Mouse (Mus musculus): Measurements from ENCODE around the gene Usp10.

Usp10 gene

DNA sequence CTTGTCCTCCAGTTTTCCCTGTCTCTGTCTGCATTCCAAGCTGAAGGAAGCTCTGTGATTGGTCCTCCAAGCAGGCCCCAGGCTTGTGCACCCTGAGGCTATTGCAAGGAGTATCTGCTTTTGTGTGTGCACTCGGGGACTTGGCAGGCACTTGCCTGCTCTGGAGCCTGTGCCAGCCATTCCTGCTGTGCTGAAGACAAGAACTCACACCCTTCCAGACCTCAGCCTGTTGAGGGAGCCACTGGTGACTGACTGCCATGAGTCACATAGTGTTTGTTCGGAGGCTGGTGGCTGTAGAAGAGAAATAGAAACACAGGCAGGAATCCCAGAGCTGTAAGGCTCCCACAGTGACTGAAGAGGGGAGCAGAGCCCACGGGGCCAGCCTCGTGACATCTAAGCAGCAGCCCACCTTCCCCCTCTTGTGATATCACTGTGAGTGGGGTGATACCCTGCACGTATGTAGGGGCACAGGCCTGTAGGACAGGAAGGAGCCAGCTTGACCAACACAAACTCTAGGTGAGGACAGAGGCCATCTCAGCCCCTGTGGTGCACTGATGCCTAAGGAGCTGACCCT lies 50.5 kb downstream of the Usp10 start:
- DNase-seq (ENCODE audit: low spot score), result peak; percentile 53

DNA sequence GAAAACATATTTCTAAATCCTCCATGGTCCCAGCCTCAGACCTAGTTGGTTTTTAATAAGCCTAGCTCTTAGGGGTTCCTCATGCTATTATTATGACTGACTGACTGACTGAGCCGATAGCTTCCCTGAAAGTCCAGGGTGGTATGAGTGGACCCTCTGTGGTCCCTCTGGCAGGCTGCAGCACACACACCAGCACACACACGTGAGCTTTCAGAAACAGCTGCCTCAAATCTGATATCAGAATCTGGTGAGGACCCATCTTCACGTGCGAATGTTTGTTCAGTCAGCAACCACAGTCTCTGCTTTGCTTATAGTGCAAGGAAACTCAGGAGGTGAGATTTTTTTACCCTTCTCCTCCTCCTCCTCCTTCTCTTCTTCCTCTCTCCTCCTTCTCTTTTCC lies 54.7 kb downstream of the Usp10 start:
- no peak for DNase-seq (ENCODE audit: low spot score)

DNA sequence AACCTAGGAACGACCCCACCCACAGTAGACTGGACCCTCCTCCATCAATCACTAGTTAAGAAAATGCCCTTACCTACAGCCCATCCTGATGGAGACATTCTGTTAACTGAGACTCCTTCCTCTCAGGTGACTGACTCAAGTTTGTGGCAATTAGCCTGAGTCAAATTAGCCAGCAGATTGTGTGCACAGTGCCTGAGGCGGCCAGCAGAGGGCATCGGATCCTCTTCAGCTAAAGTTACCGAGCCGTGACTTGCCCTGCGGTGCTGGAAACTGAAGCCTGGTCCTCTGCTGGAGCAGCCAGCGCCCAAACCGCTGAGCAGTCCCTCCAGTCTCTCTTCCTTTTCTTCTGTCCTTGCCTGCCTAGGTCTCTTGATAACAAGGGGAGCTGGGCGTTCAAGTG lies 57.3 kb downstream of the Usp10 start:
- no peak for DNase-seq (ENCODE audit: low spot score)

DNA sequence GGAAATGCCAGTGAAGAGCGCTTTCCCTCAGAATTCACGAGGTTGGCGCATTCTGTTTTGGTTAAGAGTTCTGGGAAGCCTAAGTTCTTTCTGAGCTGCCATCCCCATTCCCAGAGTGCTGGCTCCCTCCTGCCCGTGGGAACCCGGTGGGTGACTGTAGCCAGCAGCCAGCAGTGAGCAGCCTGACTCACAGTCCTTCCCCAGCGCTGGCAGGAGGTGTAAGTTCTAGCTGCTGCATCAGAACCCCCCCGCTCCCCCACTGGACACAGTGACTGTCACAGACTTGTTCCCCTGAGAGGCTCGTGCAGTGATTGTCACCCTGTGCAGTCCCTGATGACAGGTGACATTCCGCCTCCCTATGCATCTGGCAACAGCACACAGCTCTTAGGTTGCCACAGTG lies 60.0 kb downstream of the Usp10 start:
- no peak for DNase-seq (ENCODE audit: low spot score)

DNA sequence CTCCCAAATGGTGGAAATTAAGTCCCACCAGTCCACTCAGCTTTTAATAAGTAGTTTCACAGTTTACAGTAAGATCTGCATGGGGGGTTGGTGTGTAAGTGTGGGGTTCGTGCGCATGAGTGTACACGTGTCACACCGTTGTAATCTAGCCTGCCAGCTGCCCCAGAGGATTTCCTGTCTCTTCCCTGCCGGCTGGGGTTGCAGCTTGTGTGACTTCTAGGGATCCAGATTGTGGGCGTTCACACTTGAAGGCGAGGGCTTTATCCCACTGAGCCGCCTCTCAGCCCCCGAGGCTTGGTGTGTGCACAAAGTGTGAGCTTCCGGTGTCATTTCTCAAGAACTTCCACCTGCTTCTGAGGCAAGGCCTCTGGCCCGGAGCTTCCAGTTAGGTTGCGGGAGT lies 62.4 kb downstream of the Usp10 start:
- DNase-seq (ENCODE audit: low spot score), result no peak

DNA sequence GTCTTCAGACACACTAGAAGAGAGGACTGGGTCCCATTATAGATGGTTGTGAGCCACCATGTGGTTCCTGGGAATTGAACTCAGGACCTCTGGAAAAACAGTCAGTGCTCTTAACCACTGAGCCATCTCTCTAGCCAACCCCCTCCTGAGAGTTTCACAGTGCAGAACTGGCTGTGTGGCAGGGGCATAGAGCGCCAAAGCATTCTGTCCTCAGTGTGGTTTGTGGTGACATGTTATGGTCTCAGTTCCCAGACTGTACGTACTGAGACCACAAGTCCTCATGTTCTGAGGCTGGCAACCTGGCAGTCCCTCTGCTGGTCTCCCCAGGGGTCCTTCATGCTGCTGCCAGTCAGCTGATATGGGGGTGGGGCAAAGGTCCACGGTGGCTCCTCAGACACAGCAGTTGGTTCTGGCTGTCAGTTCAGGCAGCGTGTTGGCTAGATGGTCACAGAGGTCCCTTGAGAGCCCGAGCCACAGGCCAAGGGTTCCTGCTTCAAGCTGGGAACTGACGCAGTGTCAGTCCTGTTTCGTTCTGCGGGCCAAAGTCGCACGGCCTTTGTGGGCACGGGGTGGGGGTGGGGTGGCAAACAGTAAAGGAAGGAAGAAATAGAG lies 68.7 kb downstream of the Usp10 start:
- no peak for DNase-seq (ENCODE audit: low spot score)

DNA sequence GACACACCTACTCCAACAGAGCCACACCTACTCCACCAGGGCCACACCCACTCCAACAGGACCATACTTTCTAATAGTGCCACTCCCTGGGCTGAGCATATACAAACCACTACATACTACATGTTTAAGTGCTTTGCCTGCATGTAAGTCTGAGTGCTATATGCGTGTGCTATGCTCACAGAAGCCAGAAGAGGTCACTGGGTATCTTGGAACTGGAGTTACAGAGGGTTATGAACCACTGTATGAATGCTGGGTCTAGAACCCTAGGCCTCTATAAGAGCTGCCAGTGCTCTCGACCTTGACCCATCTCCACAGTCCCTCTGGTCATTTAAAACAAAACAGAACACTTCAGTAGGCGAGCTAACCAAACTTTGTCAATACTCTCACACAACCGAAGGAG lies 71.1 kb downstream of the Usp10 start:
- no peak for DNase-seq (ENCODE audit: low spot score)

DNA sequence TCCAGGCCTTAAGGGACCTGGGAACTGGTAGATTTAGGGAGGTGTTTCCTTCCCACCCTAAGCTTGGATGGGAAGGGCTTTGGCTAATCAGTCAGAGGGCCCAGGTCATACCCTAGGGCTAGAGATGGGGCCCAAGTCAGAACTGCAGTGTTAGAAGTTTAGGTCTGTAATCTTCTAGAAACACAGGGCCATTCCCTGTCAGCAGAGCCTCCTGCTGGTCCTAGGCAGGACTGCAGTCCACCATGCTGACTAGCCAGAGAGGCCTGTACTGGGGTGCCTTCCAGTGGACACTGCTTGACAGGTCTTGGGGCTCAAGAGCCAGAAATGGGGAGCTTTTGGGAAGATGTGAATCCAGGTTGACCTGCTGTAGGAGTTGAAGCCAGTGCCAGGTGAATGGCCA lies 73.9 kb downstream of the Usp10 start:
- no peak for DNase-seq (ENCODE audit: low spot score)

DNA sequence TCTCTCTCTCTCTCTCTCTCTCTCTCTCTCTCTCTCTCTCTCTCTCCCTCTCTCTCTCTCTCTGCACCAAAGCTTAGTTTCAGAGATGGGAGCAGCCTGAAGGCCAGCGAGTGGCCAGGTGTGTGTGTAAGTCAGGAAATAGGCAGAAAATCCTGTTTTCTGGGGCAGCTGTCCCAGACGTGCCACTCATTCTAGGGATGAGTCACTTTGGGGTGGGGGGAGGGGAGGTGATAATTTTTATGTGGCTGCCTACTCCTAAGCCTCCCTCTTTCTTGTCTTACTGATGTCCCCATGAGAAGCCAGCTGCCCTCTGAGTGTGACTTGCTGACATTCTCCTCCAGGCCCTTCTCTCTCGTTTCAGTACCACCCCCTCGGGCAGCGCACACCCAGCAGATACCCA lies 76.0 kb downstream of the Usp10 start:
- DNase-seq (ENCODE audit: low spot score), result no peak

DNA sequence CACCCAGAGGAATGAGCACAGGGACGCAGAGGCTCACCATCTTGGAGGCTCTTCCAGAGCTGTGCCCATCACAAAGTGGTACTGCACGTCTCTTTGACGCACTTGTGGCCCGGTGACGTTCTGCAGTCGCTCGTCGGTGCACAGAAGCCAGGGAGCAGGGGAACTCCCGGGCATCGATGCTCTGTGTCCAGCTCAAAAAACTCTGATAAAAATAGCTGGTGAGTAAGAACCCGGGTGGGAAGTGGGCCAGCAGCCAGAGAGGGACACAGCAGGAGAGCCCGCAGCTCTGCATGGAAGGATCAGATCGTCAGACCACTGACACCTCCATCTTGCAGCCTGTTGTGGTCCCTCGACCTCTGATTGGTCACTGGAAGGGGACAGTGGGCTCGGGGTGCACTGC lies 77.9 kb downstream of the Usp10 start:
- no peak for DNase-seq (ENCODE audit: low spot score)

DNA sequence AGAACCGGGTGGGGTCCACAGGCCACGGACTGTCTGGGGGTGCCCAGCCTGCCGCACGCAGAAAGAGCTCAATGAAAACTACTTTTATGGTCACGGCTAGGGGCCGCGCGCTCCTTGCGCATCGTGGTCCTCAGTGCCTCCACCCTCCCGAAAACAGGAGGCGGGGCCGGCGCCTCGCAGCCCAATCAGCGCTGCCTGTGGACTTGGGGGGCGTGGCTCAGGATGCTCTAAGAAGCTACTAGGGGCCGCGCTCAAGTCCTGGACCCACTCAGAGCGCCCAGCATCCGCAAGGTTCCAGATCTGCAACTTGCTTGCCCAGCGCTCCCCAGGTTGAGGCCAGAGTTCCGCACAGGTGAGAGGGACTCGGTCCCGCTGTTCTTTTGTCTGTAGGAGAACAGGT lies 82.1 kb downstream of the Usp10 start, which contains the start of gene Crispld2:
Gene Crispld2, plus strand, starts transcription at position 190 of the 400 bp plus-strand sequence.
- peak; percentile 56 for DNase-seq (ENCODE audit: low spot score)

DNA sequence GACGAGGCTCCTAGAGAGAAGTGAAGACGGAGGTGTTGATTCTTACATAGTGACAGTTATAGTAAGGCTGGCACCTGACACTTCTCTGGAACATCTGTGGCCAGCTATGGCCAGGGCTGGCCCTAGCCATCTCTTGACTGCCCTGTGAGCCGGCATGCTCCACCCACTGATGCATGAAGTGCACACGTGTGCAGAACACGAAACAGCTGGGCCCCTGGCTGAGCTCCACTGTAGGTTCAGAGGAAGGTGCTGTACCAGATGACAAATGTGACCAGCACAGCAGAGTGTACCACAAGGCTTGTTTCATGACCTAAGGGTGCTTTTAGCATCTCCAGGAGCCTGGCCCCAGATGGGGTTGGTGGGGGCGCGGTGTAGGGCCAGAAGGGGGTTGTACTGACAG lies 84.0 kb downstream of the Usp10 start:
- DNase-seq (ENCODE audit: low spot score), result no peak

DNA sequence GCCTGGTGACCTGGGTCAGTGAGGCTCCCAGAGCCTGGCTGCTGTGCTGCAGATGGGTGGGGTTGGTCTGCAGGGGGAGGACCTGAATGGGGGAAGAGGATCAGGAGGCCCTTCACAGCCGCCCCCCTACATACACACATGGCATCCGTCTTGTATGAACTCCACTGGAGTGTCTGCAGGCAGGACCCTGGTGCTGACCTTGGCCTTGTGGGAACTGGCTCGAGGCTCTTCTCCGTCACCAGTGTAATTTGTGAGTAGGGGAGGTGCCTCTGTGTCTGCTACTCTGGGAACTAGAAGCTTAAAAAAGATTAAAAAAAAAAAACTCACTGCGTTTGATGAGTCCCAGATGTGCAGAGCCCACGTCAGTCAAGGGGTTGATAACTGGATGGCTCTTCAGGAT lies 84.4 kb downstream of the Usp10 start:
- no peak for DNase-seq (ENCODE audit: low spot score)

DNA sequence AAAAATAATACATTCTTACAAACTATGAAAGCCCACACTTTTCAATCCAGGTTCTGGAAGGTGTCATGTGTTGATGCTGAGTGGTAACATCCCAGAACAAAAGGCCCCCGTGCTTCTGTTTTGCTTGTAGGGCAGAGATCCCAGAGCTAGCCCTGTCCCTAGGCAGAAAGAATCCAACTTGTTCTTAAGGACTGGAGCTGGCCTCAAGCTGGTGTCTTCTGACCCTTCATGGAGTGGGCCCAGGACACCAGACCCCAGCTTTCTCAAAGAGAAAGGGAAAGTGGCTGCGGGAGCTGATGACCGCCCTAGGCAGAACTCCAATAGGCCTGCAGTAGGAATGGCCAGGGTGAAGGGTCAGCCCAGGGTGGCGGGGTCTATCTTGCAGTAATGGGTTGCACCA lies 87.1 kb downstream of the Usp10 start:
- DNase-seq (ENCODE audit: low spot score), result no peak

DNA sequence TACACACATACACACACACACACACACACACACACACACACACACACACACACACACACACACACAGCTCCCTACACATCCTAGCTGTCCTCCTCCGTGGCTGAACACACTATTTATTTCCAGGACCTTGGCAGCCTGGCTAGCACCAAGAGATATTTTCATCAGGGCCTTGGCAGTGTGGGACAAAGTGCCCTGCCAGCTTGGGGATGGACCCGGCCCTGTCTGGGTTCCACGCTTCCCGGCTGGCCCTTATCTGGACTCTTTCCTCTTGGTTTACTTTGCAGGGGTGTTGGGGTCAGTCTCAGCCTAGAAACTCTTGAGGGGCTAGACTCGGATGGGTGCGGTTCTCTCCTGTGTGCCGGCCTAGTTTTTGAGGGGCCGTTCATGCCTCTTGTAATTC lies 90.3 kb downstream of the Usp10 start:
- DNase-seq (ENCODE audit: low spot score), result no peak

DNA sequence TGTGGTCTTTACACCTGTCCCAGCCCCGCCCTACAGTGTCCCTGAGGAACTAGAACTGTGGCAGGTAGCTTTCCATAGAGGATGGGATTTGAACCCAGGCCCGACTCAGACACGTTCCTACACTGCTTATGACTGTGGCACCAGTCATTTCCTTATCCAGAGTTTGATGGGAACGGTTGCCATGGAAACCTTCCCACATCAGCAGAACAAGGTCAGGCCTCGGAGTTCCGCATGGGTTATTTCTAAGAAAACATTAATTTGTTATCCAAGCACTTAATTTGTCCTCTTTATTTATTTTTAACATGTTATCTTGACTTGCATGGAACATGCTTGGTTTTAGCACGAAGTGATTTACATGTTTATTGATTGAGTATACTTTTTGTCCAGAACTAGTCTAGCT lies 91.6 kb downstream of the Usp10 start:
- no peak for DNase-seq (ENCODE audit: low spot score)

DNA sequence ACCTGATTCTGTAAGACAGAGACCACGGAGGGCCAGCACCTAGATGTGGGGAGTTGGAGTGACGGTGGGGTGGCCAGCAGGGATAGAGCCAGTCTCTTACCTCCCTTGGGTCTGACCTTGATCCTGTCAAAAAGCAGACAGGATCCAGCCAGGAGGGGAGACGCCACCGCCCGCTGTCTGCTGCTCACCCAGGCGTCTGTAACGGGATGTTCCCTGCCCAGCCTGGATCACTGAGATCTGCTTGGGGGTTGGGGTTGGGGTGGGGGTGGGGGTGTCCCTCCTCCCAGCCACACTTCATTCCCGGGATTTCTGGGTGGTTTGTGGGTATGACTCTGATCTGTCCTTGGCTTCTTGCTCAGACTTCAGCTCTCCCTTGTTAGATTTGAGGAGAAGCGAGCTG lies 92.2 kb downstream of the Usp10 start:
- DNase-seq (ENCODE audit: low spot score), result no peak

DNA sequence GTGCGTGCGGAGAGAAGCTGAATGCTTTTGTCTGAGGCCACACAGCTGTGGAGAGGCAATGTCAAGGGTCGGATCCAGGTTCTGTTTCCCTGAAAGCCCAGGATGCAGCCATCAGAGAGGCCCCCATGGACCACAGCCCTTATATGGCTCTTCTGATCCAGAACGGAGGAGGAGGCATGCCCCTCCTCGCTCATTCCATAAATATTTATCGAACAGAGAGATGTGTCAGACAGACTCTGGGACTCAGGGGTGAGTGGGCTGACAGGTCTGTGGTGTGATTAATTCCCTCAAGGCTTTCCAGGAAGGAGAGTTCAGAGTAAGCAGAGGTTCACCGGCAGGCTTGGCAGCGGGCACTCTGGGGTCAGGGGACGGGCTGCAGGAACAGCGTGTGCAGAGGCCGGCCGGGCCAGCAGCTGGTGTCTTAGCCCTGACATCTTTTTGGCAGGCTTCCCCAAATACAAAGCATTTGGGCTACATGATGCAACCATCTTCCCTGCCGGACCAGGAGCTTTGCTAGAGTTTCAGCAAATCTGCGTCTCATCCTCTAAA lies 94.1 kb downstream of the Usp10 start:
- DNase-seq (ENCODE audit: low spot score), result no peak

DNA sequence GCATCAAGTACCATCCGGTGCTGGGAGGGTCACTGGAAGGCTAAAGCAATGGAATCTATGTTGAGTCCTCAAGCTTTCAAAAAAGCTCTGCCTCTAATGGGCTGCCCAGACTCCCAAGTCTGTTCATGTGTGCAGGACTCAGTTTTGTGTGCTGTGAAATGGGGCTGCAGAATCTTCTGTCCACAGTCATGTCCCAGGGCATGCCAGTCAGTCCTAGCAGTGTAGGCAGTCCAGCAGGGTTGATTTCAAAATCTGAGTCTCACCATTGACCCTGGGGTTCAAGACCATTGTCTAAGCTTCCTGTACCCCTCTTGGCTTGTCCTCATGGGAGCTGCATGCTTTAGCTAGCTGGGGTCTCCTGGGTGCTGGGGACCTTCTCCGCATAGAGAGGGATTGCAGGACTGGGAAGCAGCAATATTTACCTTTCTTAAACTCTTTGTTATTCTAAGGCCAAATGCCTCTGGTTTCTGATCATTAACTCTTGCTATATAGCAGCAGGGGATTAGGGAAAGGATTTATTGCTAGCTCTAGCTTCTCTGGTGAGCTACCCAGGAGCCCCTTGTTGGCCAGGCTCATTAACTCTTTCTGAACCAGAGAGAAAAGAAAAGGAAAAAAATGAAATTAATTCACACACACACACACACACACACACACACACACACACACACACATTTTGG lies 94.7 kb downstream of the Usp10 start:
- DNase-seq (ENCODE audit: low spot score), result no peak

DNA sequence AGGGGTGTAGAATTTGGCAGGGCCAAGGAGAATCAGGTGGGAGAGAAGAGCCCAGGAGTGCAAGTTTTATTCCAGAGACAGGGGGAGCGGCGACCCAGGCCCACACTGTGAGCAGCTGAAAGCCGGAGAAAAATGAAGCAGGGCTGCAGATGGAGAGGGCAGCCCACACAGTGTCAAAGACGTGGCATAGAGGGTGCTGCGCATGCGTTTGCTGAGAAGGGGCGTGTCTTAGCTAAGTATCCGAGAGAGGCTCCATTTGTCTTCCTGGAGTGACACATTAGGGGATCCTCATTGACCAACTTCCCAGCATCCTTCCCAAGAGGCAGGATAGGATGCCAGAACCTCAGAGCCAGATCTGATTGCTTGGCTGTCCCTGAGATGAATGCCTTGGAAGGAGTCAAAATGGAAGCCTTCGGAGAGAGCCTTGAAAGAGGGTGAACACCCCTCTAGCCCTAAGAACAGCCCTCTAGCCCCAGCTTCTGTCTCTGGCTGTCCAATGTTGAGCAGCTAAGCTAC lies 96.5 kb downstream of the Usp10 start:
- no peak for DNase-seq (ENCODE audit: low spot score)
